Mouse (Mus musculus): Measurements from ENCODE around the gene Gm21891.
"Not testable (repeated sequence)": the region's sequence is repeated elsewhere in the genome, so short reads cannot be mapped to it uniquely, and the experiment has no call there.

Gm21891 gene

GRCm38 (mm10) chrY:13133392-13133791 lies at the start of gene Gm21891:
Gene Gm21891, minus strand, starts transcription at chrY:13133492.
- not testable (repeated sequence) for DNase-seq

- DNase-seq, result not testable (repeated sequence)
Observed at GRCm38 (mm10) chrY:13161668-13162067, 28.4 kb upstream of the Gm21891 start, which contains the start of gene Gm21425. Gene Gm21425, plus strand, starts transcription at chrY:13161968.
